Mouse (Mus musculus) frontal cortex, postnatal 10 days (tissue): ENCODE measurements around the gene Cpsf4.
"Not testable (repeated sequence)": the region's sequence is repeated elsewhere in the genome, so short reads cannot be mapped to it uniquely, and the experiment has no call there.

Experiments used
- DNase-seq, 2 experiments: peaks; one replicate each; pipeline ENCODE4 v3.0.0; 2022; ENCODE audit warnings: low spot score in 2 of 2, mixed read lengths in 1 of 2

Gene Cpsf4

GRCm38 (mm10) chr5:145178461-145178980 is 11.5 kb downstream of the Cpsf4 start:
- DNase-seq = no peak

GRCm38 (mm10) chr5:145185244-145185643 is 18.2 kb downstream of the Cpsf4 start:
- no peak for DNase-seq

GRCm38 (mm10) chr5:145189416-145189815 is 22.4 kb downstream of the Cpsf4 start:
- no peak for DNase-seq

- DNase-seq = no peak
Observed at GRCm38 (mm10) chr5:145190373-145190772, 23.4 kb downstream of the Cpsf4 start.

GRCm38 (mm10) chr5:145190875-145191798 is 24.1 kb downstream of the Cpsf4 start:
- peak; percentile 84 to 86 for DNase-seq

- no peak for DNase-seq
Observed at GRCm38 (mm10) chr5:145191962-145192361, 24.9 kb downstream of the Cpsf4 start, which contains the start of gene Atp5j2. Atp5j2 (minus strand) TSS chr5:145192062.

GRCm38 (mm10) chr5:145200387-145200786 is 33.4 kb downstream of the Cpsf4 start:
- DNase-seq = no peak

- peak; percentile 56 to 70 for DNase-seq
Observed at GRCm38 (mm10) chr5:145201321-145201991, 34.4 kb downstream of the Cpsf4 start, which contains the start of gene Zkscan14. Zkscan14 (minus strand) TSS chr5:145201868.

GRCm38 (mm10) chr5:145202446-145202845 is 35.4 kb downstream of the Cpsf4 start:
- DNase-seq = no peak

GRCm38 (mm10) chr5:145203936-145204691 is 37.1 kb downstream of the Cpsf4 start, which contains the start of gene Zkscan5:
Zkscan5 (plus strand) TSS chr5:145204562.
- DNase-seq = peak; percentile 97 to 98

GRCm38 (mm10) chr5:145205041-145205440 is 38.0 kb downstream of the Cpsf4 start:
- DNase-seq = no peak

GRCm38 (mm10) chr5:145207385-145207784 is 40.4 kb downstream of the Cpsf4 start:
- no peak for DNase-seq

- no peak for DNase-seq
Observed at GRCm38 (mm10) chr5:145207954-145208353, 40.9 kb downstream of the Cpsf4 start.

- not testable (repeated sequence) for DNase-seq
Observed at GRCm38 (mm10) chr5:145208391-145208790, 41.4 kb downstream of the Cpsf4 start.

- DNase-seq = no peak
Observed at GRCm38 (mm10) chr5:145211340-145211739, 44.3 kb downstream of the Cpsf4 start.

GRCm38 (mm10) chr5:145212216-145212615 is 45.2 kb downstream of the Cpsf4 start:
- no peak for DNase-seq

GRCm38 (mm10) chr5:145213505-145213904 is 46.5 kb downstream of the Cpsf4 start:
- DNase-seq = no peak

- no peak for DNase-seq
Observed at GRCm38 (mm10) chr5:145214679-145215078, 47.7 kb downstream of the Cpsf4 start.

GRCm38 (mm10) chr5:145217746-145218145 is 50.7 kb downstream of the Cpsf4 start:
- no peak for DNase-seq

- no peak for DNase-seq
Observed at GRCm38 (mm10) chr5:145218206-145218605, 51.2 kb downstream of the Cpsf4 start.

GRCm38 (mm10) chr5:145218671-145219070 is 51.7 kb downstream of the Cpsf4 start:
- no peak for DNase-seq

- no peak for DNase-seq
Observed at GRCm38 (mm10) chr5:145219981-145220380, 53.0 kb downstream of the Cpsf4 start.
